Mouse (Mus musculus): ENCODE data around the gene Dennd2a.

The Dennd2a gene

GRCm38 (mm10) chr6:39556900-39557659, 587 bp downstream of the Dennd2a start:
- DNase-seq (ENCODE audit: low read depth), result no peak

- no peak for DNase-seq (ENCODE audit: low read depth)
Observed at GRCm38 (mm10) chr6:39555648-39555945, 2.1 kb downstream of the Dennd2a start.

GRCm38 (mm10) chr6:39554888-39555647, 2.6 kb downstream of the Dennd2a start:
- no peak for DNase-seq (ENCODE audit: low read depth)

GRCm38 (mm10) chr6:39551981-39552636, 5.6 kb downstream of the Dennd2a start:
- DNase-seq (ENCODE audit: low read depth), result no peak

GRCm38 (mm10) chr6:39548030-39548429, 9.6 kb downstream of the Dennd2a start:
- DNase-seq (ENCODE audit: low read depth), result no peak

- no peak for DNase-seq (ENCODE audit: low read depth)
Observed at GRCm38 (mm10) chr6:39545474-39545873, 12.2 kb downstream of the Dennd2a start.

- DNase-seq (ENCODE audit: low read depth), result no peak
Observed at GRCm38 (mm10) chr6:39543769-39544420, 13.8 kb downstream of the Dennd2a start.

GRCm38 (mm10) chr6:39542631-39543597, 14.8 kb downstream of the Dennd2a start:
- no peak for DNase-seq (ENCODE audit: low read depth)

- no peak for DNase-seq (ENCODE audit: low read depth)
Observed at GRCm38 (mm10) chr6:39540563-39540962, 17.1 kb downstream of the Dennd2a start.

- DNase-seq (ENCODE audit: low read depth), result no peak
Observed at GRCm38 (mm10) chr6:39539679-39540155, 17.9 kb downstream of the Dennd2a start.

- DNase-seq (ENCODE audit: low read depth), result no peak
Observed at GRCm38 (mm10) chr6:39538227-39538626, 19.4 kb downstream of the Dennd2a start.

- no peak for DNase-seq (ENCODE audit: low read depth)
Observed at GRCm38 (mm10) chr6:39537276-39537675, 20.4 kb downstream of the Dennd2a start.

GRCm38 (mm10) chr6:39536621-39537020, 21.0 kb downstream of the Dennd2a start:
- DNase-seq (ENCODE audit: low read depth), result no peak

GRCm38 (mm10) chr6:39534944-39535343, 22.7 kb downstream of the Dennd2a start:
- no peak for DNase-seq (ENCODE audit: low read depth)

- no peak for DNase-seq (ENCODE audit: low read depth)
Observed at GRCm38 (mm10) chr6:39528671-39529535, 28.8 kb downstream of the Dennd2a start.

GRCm38 (mm10) chr6:39527811-39528210, 29.9 kb downstream of the Dennd2a start:
- DNase-seq (ENCODE audit: low read depth), result no peak

- DNase-seq (ENCODE audit: low read depth), result no peak
Observed at GRCm38 (mm10) chr6:39527337-39527784, 30.3 kb downstream of the Dennd2a start.

GRCm38 (mm10) chr6:39526797-39527196, 30.9 kb downstream of the Dennd2a start:
- DNase-seq (ENCODE audit: low read depth), result no peak

GRCm38 (mm10) chr6:39523161-39523560, 34.5 kb downstream of the Dennd2a start:
- DNase-seq (ENCODE audit: low read depth), result no peak

- DNase-seq (ENCODE audit: low read depth), result no peak
Observed at GRCm38 (mm10) chr6:39522425-39522824, 35.2 kb downstream of the Dennd2a start.
